Mouse (Mus musculus): Measurements from ENCODE around the gene Vmn1r188.

- no peak for TF ChIP-seq HCFC1 (IDR thresholded peaks at IDR 0.05; ENCODE audit: borderline replicate concordance, insufficient read depth, low read length)
- TF ChIP-seq CHD2 (IDR thresholded peaks at IDR 0.05; ENCODE audit: low read depth, low read length): no peak
- TF ChIP-seq MAFK (IDR thresholded peaks at IDR 0.05; ENCODE audit: insufficient read depth, low read depth, low read length): no peak
Measured at GRCm38 (mm10) chr13:22036986-22037385, 47.3 kb upstream of the Vmn1r188 start.

Measured in ES-E14 (cell line).